Mouse (Mus musculus) liver, embryonic 12.5 days (tissue): ENCODE data around the gene Mphosph8. TPM values are rescaled to one million over a fixed set of nuclear protein-coding genes. Genes with fewer than 3 reads are reported as not detected.
A peak's percentile ranks its signal among the peaks of the same experiment; 100 is the strongest.

Experiments
- ATAC-seq: fragments of 200-750 bp; cut with Nextera tagmentation; 2 replicates; pipeline ENCODE4 v1.8.0; 2017; ENCODE audit warnings: moderate number of reproducible peaks, mild to moderate bottlenecking, moderate library complexity
- H3K27ac ChIP-seq: fragments of 300-500 bp; sonication (generic); 2 replicates; pipeline ENCODE4 v1.5.1; 2016; ENCODE audit warnings: mild to moderate bottlenecking
- H3K27me3 ChIP-seq: fragments of 300-500 bp; sonication (generic); replicated peaks from 2 replicates; pipeline ENCODE4 v1.6.1; 2016; ENCODE audit warnings: mild to moderate bottlenecking, moderate library complexity
- H3K36me3 ChIP-seq: fragments of 300-500 bp; sonication (generic); 2 replicates; pipeline ENCODE4 v1.6.1; 2016; ENCODE audit warnings: mild to moderate bottlenecking, moderate library complexity
- H3K4me1 ChIP-seq: fragments of 300-500 bp; sonication (generic); 2 replicates; pipeline ENCODE4 v1.6.1; 2016
- H3K4me2 ChIP-seq: fragments of 300-500 bp; sonication (generic); 2 replicates; pipeline ENCODE4 v1.6.1; 2016; ENCODE audit warnings: mild to moderate bottlenecking, moderate library complexity
- H3K4me3 ChIP-seq: fragments of 300-500 bp; sonication (generic); 2 replicates; pipeline ENCODE4 v1.5.1; 2016; ENCODE audit warnings: mild to moderate bottlenecking, moderate library complexity
- H3K9ac ChIP-seq: fragments of 300-500 bp; sonication (generic); 2 replicates; pipeline ENCODE4 v1.6.1; 2016; ENCODE audit warnings: mild to moderate bottlenecking, moderate library complexity
- H3K9me3 ChIP-seq: fragments of 300-500 bp; sonication (generic); replicated peaks from 2 replicates; pipeline ENCODE4 v1.6.1; 2016; ENCODE audit warnings: mild to moderate bottlenecking, moderate library complexity
- WGBS: fragments of 180-500 bp; shearing (Covaris S2); methylation state at CpG from one replicate; pipeline ENCODE4 v1.1.7; 2016; ENCODE audit not compliant: insufficient replicate concordance; 5-methylcytosine and 5-hydroxymethylcytosine counted together
- polyA plus RNA-seq: library from polyadenylated mRNA; unstranded; fragments of >200 nt; fragmentation: Nextera tagmentation; extraction: Ambion mirVana; gene quantifications from 2 replicates; pipeline ENCODE4 v1.2.1, GENCODE M21; 2016

Mphosph8 gene
- 16.0 and 18.6 TPM in 2 replicates for polyA plus RNA-seq

- H3K27ac ChIP-seq = peak within 1 kb of the TSS; percentile 93
- H3K9ac ChIP-seq = peak within 1 kb of the TSS; percentile 92
- peaks cover 28% of the 10 kb centered on the region for H3K4me1 ChIP-seq
- H3K4me2 ChIP-seq = peak within 1 kb of the TSS; percentile 91
- WGBS = under 1% methylated on average over 70 of the region's 70 CpGs
- H3K4me3 ChIP-seq = peak within 1 kb of the TSS; percentile 93
- peak; percentile 100 for ATAC-seq
- H3K9me3 ChIP-seq = no peaks in the 10 kb centered on the region
- no peaks in the 10 kb centered on the region for H3K27me3 ChIP-seq
- peaks cover 12% of the 10 kb centered on the region for H3K36me3 ChIP-seq
These were observed at the start of gene Mphosph8 for GRCm38 (mm10) chr14:56667969-56668802. Mphosph8 (plus strand) TSS chr14:56668248.

- 81% methylated on average over 8 of the region's 8 CpGs for WGBS
- peak; percentile 37; the same call in 1 of the 2 replicates for ATAC-seq
These were observed 47.6 kb upstream of the Mphosph8 start for GRCm38 (mm10) chr14:56620425-56620824.

GRCm38 (mm10) chr14:56626202-56626601 lies 41.8 kb upstream of the Mphosph8 start:
- no peak overlapping the region for H3K4me2 ChIP-seq
- H3K9ac ChIP-seq = no peak overlapping the region
- H3K9me3 ChIP-seq = no peaks in the 10 kb centered on the region
- no peak overlapping the region for H3K4me3 ChIP-seq
- ATAC-seq = no peak
- H3K36me3 ChIP-seq = peaks cover 23% of the 10 kb centered on the region
- no peaks in the 10 kb centered on the region for H3K4me1 ChIP-seq
- H3K27me3 ChIP-seq = no peaks in the 10 kb centered on the region
- H3K27ac ChIP-seq = no peak overlapping the region
- WGBS = 78% methylated on average over 4 of the region's 4 CpGs

More at GRCm38 (mm10) chr14:56620425-56620824, 47.6 kb upstream of the Mphosph8 start:
- Histone ChIP-seq H3K4me1 (no peaks in the 10 kb centered on the region), H3K36me3 (peaks cover 18% of the 10 kb centered on the region), H3K4me2 (no peak overlapping the region), H3K4me3 (no peak overlapping the region), H3K9ac (no peak overlapping the region), H3K9me3 (no peaks in the 10 kb centered on the region), H3K27ac (no peak overlapping the region), H3K27me3 (no peaks in the 10 kb centered on the region)

- Histone ChIP-seq H3K9me3 (no peaks in the 10 kb centered on the region), H3K4me1 (no peaks in the 10 kb centered on the region), H3K4me3 (no peak overlapping the region), H3K27ac (no peak overlapping the region), H3K9ac (no peak overlapping the region), H3K36me3 (peaks cover 20% of the 10 kb centered on the region), H3K4me2 (no peak overlapping the region), H3K27me3 (no peaks in the 10 kb centered on the region)
- 78% methylated on average over 3 of the region's 3 CpGs for WGBS
- no peak for ATAC-seq
These were observed 39.7 kb upstream of the Mphosph8 start for GRCm38 (mm10) chr14:56628336-56628735.

GRCm38 (mm10) chr14:56631109-56631508 lies 36.9 kb upstream of the Mphosph8 start:
- Histone ChIP-seq H3K4me1 (no peaks in the 10 kb centered on the region), H3K4me2 (no peak overlapping the region), H3K9me3 (no peaks in the 10 kb centered on the region), H3K36me3 (peaks cover 29% of the 10 kb centered on the region), H3K9ac (no peak overlapping the region), H3K4me3 (no peak overlapping the region), H3K27me3 (no peaks in the 10 kb centered on the region), H3K27ac (no peak overlapping the region)
- ATAC-seq = no peak
- WGBS = 70% methylated on average over 2 of the region's 2 CpGs

- H3K36me3 ChIP-seq = no peaks in the 10 kb centered on the region
- ATAC-seq = no peak
- H3K9me3 ChIP-seq = no peaks in the 10 kb centered on the region
- no peak overlapping the region for H3K9ac ChIP-seq
- no peaks in the 10 kb centered on the region for H3K27me3 ChIP-seq
- no peak overlapping the region for H3K4me2 ChIP-seq
- no peak overlapping the region for H3K4me3 ChIP-seq
- no peak overlapping the region for H3K27ac ChIP-seq
- no peaks in the 10 kb centered on the region for H3K4me1 ChIP-seq
- 65% methylated on average over 7 of the region's 7 CpGs for WGBS
These were observed 20.8 kb upstream of the Mphosph8 start for GRCm38 (mm10) chr14:56647206-56647605.

- Histone ChIP-seq H3K9me3 (no peaks in the 10 kb centered on the region), H3K36me3 (peaks cover 14% of the 10 kb centered on the region), H3K4me2 (no peak overlapping the region), H3K27me3 (no peaks in the 10 kb centered on the region), H3K4me1 (no peaks in the 10 kb centered on the region), H3K9ac (no peak overlapping the region), H3K4me3 (no peak overlapping the region), H3K27ac (no peak overlapping the region)
- no peak for ATAC-seq
These were observed 18.6 kb upstream of the Mphosph8 start for GRCm38 (mm10) chr14:56649448-56649847.

- Histone ChIP-seq H3K9me3 (no peaks in the 10 kb centered on the region), H3K27ac (no peak overlapping the region), H3K9ac (no peak overlapping the region), H3K27me3 (no peaks in the 10 kb centered on the region), H3K4me3 (no peak overlapping the region), H3K36me3 (no peaks in the 10 kb centered on the region), H3K4me2 (no peak overlapping the region), H3K4me1 (peaks cover 25% of the 10 kb centered on the region)
- ATAC-seq = no peak
- WGBS = 71% methylated on average over 5 of the region's 5 CpGs
These were observed 2.4 kb upstream of the Mphosph8 start for GRCm38 (mm10) chr14:56665651-56666050.

- peak overlapping the region; percentile 93; the same call in 1 of the 2 replicates for H3K4me3 ChIP-seq
- 74% methylated on average over 3 of the region's 3 CpGs for WGBS
- no peak overlapping the region for H3K27ac ChIP-seq
These were observed 1.1 kb upstream of the Mphosph8 start for GRCm38 (mm10) chr14:56666909-56667308.

GRCm38 (mm10) chr14:56669046-56669620 lies 1.1 kb downstream of the Mphosph8 start:
- ATAC-seq = no peak
- peak overlapping the region; percentile 91 for H3K4me2 ChIP-seq
- peaks cover 28% of the 10 kb centered on the region for H3K4me1 ChIP-seq
- H3K9me3 ChIP-seq = no peaks in the 10 kb centered on the region
- H3K27me3 ChIP-seq = no peaks in the 10 kb centered on the region
- peak overlapping the region; percentile 93 for H3K27ac ChIP-seq
- 2% methylated on average over 13 of the region's 13 CpGs for WGBS
- H3K9ac ChIP-seq = peak overlapping the region; percentile 92
- H3K4me3 ChIP-seq = peak overlapping the region; percentile 93
- peaks cover 18% of the 10 kb centered on the region for H3K36me3 ChIP-seq

More at GRCm38 (mm10) chr14:56666909-56667308, 1.1 kb upstream of the Mphosph8 start:
- no peak for ATAC-seq
- Histone ChIP-seq H3K4me1 (peaks cover 28% of the 10 kb centered on the region), H3K9me3 (no peaks in the 10 kb centered on the region), H3K4me2 (peak overlapping the region; percentile 91), H3K36me3 (no peaks in the 10 kb centered on the region), H3K27me3 (no peaks in the 10 kb centered on the region), H3K9ac (0 out of 2 replicates have a peak overlapping the region, but pooled peaks have one; percentile 77)

GRCm38 (mm10) chr14:56685426-56685825 lies 17.4 kb downstream of the Mphosph8 start:
- no peaks in the 10 kb centered on the region for H3K4me1 ChIP-seq
- H3K27ac ChIP-seq = no peak overlapping the region
- no peak overlapping the region for H3K9ac ChIP-seq
- H3K27me3 ChIP-seq = no peaks in the 10 kb centered on the region
- no peaks in the 10 kb centered on the region for H3K9me3 ChIP-seq
- H3K4me3 ChIP-seq = no peak overlapping the region
- no peak for ATAC-seq
- WGBS = 49% methylated on average over 1 of the region's 1 CpGs
- no peak overlapping the region for H3K4me2 ChIP-seq
- H3K36me3 ChIP-seq = peaks cover 90% of the 10 kb centered on the region

GRCm38 (mm10) chr14:56689116-56689515 lies 21.1 kb downstream of the Mphosph8 start:
- Histone ChIP-seq H3K27ac (no peak overlapping the region), H3K9me3 (no peaks in the 10 kb centered on the region), H3K36me3 (peaks cover 97% of the 10 kb centered on the region), H3K27me3 (no peaks in the 10 kb centered on the region), H3K4me1 (no peaks in the 10 kb centered on the region), H3K4me2 (no peak overlapping the region), H3K9ac (no peak overlapping the region), H3K4me3 (no peak overlapping the region)
- ATAC-seq = no peak
- 50% methylated on average over 1 of the region's 1 CpGs for WGBS
